Mouse (Mus musculus): ENCODE measurements at regions not wholly inside any gene's neighbourhood (a gene's known extent, or its start where the extent isn't known, plus 50 kb on each side); places are given as distances from the start of the nearest gene placed in this dataset.

DNA sequence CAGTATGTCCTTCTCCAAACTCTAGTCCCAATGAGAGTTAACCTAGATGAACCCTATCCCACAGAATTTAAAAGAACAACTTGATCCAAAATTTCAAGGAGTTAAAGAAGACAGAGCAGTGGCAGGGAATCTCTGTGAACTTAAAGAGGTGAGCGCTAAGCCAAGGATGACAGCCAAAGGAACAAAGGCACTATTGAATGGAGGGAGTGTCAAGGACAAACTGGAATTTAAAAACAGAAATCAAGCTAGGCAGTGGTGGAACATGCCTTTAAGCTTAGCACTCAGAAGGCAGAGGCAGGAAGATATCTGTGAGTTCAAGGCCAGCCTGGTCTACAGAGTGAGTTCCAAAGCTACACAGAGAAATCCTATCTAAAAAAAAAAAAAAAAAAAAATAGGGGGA is 316.2 kb upstream of the Atp11b start:
- TF ChIP-seq POLR2A (IDR thresholded peaks at IDR 0.05; ENCODE audit: insufficient read depth, low read length) (no peak), CTCF (IDR thresholded peaks at IDR 0.05; ENCODE audit: low read depth, low read length) (no peak), EP300 (IDR thresholded peaks at IDR 0.05; ENCODE audit: insufficient read depth, low read depth, low read length) (no peak)
